Mouse (Mus musculus): ENCODE results near the gene Apoe. TPM values are rescaled to one million over a fixed set of nuclear protein-coding genes. Genes with fewer than 3 reads are reported as not detected.
A peak's percentile ranks its signal among the peaks of the same experiment; 100 is the strongest.

Apoe gene
- polyA plus RNA-seq, 1 experiment from 2014 or later: 523 TPM

GRCm38 (mm10) chr7:19713196-19713595 lies 14.2 kb upstream of the Apoe start:
- H3K27ac ChIP-seq: no peak overlapping the region
- peaks cover 66% of the 10 kb centered on the region for H3K36me3 ChIP-seq
- H3K4me1 ChIP-seq: peaks cover 21% of the 10 kb centered on the region
- H3K27me3 ChIP-seq (ENCODE audit: insufficient read depth, poor library complexity, severe bottlenecking): no peaks in the 10 kb centered on the region
- DNase-seq (ENCODE audit: low spot score): no peak
- WGBS: 50% methylated on average over 4 of the region's 4 CpGs
- H3K4me3 ChIP-seq: no peak overlapping the region
- no peaks in the 10 kb centered on the region for H3K9me3 ChIP-seq

- DNase-seq (ENCODE audit: low spot score): no peak
- no peaks in the 10 kb centered on the region for H3K27me3 ChIP-seq (ENCODE audit: insufficient read depth, poor library complexity, severe bottlenecking)
- H3K4me1 ChIP-seq: peaks cover 21% of the 10 kb centered on the region
- WGBS: 80% methylated on average over 4 of the region's 4 CpGs
- peaks cover 69% of the 10 kb centered on the region for H3K36me3 ChIP-seq
- H3K27ac ChIP-seq: no peak overlapping the region
- no peak overlapping the region for H3K4me3 ChIP-seq
- H3K9me3 ChIP-seq: no peaks in the 10 kb centered on the region
These were observed 13.4 kb upstream of the Apoe start for GRCm38 (mm10) chr7:19712414-19712813.

DNA sequence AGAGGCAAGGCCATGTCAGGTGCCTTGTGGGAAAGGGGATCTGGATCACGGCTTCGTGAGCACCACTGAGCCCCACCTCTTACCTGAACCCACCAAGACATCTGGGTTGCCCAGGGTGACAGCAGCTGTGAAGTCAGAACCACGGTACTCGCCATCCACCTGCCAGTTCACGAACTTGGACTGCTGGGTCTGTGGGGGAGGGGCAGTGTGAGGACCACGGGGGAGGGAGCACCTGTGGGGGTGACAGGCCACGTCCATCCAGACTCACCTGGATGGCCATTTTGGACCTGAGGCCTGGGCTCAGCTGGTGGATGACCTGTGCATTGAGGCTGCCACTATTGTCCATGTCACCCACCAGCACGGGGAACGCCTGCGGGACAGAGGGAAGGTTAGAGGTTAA lies 11.7 kb upstream of the Apoe start:
- Histone ChIP-seq H3K36me3 (peaks cover 76% of the 10 kb centered on the region), H3K4me1 (peaks cover 15% of the 10 kb centered on the region), H3K9me3 (no peaks in the 10 kb centered on the region), H3K27me3 (ENCODE audit: insufficient read depth, poor library complexity, severe bottlenecking) (no peaks in the 10 kb centered on the region), H3K27ac (no peak overlapping the region), H3K4me3 (no peak overlapping the region)
- no peak for DNase-seq (ENCODE audit: low spot score)
- WGBS: 95% methylated on average over 10 of the region's 10 CpGs

DNA sequence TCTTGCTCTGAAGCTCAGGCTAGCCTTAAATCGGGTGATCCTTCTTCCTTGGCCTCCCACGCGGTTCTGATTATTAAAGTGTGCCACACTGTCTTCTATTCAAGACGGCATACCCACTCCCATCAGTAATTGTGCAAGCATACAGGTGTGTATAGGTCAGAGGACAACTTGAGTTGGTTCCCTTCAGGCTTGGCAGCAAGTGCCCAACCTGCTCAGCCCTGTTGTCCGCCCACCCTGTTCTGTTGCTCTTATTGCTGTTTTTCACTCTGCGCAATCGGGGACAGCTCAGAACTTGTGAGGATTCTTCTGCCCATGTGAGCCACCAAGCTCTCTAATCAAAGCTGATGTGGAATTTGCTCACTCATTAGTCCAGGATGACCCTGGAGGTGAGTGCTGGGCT lies 6.3 kb upstream of the Apoe start:
- Histone ChIP-seq H3K4me3 (no peak overlapping the region), H3K4me1 (peaks cover 15% of the 10 kb centered on the region), H3K9me3 (no peaks in the 10 kb centered on the region), H3K36me3 (peaks cover 80% of the 10 kb centered on the region), H3K27me3 (ENCODE audit: insufficient read depth, poor library complexity, severe bottlenecking) (no peaks in the 10 kb centered on the region), H3K27ac (no peak overlapping the region)
- DNase-seq (ENCODE audit: low spot score): no peak
- 94% methylated on average over 7 of the region's 7 CpGs for WGBS

DNA sequence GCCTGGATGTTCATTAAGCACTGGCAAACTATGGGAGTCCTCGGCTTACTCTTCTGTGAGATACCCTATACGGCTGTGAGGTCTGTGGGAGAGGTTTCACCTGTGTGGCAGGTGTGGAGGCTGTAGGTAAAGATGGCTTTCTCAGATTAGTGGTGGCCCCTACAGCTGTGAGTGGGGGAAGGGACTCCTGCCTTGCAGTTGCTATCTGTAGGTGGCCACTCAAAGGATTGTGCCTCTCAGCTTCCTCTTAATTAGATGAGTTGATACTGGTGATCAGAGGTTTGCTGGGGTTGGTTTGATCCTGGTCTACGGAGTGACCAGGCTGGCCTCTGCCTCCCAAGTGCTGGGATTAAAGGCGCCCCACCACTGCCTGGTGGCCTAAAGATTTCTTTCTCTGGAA lies 5.5 kb upstream of the Apoe start:
- no peaks in the 10 kb centered on the region for H3K27me3 ChIP-seq (ENCODE audit: insufficient read depth, poor library complexity, severe bottlenecking)
- no peak overlapping the region for H3K27ac ChIP-seq
- no peaks in the 10 kb centered on the region for H3K9me3 ChIP-seq
- H3K4me1 ChIP-seq: peaks cover 19% of the 10 kb centered on the region
- peaks cover 73% of the 10 kb centered on the region for H3K36me3 ChIP-seq
- WGBS: 90% methylated on average over 4 of the region's 4 CpGs
- no peak for DNase-seq (ENCODE audit: low spot score)
- no peak overlapping the region for H3K4me3 ChIP-seq

- no peak overlapping the region for H3K4me3 ChIP-seq
- peak; percentile 75 for DNase-seq (ENCODE audit: low spot score)
- no peaks in the 10 kb centered on the region for H3K27me3 ChIP-seq (ENCODE audit: insufficient read depth, poor library complexity, severe bottlenecking)
- peaks cover 29% of the 10 kb centered on the region for H3K4me1 ChIP-seq
- no peaks in the 10 kb centered on the region for H3K9me3 ChIP-seq
- no peak overlapping the region for H3K27ac ChIP-seq
- H3K36me3 ChIP-seq: peaks cover 60% of the 10 kb centered on the region
- WGBS: 89% methylated on average over 16 of the region's 16 CpGs
These were observed 4.0 kb upstream of the Apoe start for GRCm38 (mm10) chr7:19702859-19703555.

DNA sequence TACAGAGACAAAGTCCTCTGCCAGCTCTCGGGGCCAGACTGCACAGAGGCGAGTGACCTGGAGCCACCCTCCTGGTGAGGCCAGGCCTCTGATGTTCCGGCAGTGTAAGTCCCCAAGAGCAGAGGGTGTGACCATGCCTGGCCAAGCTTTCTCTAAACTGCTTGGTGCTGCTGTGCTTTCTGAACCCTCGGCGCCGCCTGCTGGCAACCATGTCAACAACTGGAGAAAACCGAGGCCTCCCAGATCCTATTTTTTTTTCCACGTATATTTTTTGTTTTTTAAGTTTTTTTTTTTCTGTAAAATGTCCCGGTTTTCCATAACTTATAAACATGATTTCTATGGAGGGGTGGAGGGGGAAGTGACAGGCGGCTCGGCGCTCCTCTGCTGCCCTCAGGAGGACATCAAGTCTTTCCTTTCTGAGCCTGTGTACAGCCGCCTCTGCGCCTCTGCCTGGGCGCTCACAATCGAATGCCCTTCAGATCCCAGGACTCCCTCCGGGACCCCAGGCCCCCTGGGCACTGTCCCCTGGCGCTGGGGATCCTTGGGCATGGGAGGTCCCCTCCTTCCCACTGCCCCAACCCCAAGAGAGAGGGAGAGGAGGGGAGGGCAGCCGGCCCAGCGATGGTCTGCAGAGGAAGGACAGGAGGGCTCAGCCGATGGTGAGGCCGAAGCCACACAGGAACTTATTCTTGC lies 2.2 kb upstream of the Apoe start:
- peaks cover 32% of the 10 kb centered on the region for H3K4me1 ChIP-seq
- peak overlapping the region; percentile 72 for H3K27ac ChIP-seq
- H3K36me3 ChIP-seq: peaks cover 55% of the 10 kb centered on the region
- peak overlapping the region; percentile 10; the same call in 1 of the 2 replicates for H3K4me3 ChIP-seq
- H3K27me3 ChIP-seq (ENCODE audit: insufficient read depth, poor library complexity, severe bottlenecking): no peaks in the 10 kb centered on the region
- no peaks in the 10 kb centered on the region for H3K9me3 ChIP-seq
- peak; percentile 91 for DNase-seq (ENCODE audit: low spot score)
- whole genome bisulfite sequencing: 28% methylated on average over 22 of the region's 22 CpGs

DNA sequence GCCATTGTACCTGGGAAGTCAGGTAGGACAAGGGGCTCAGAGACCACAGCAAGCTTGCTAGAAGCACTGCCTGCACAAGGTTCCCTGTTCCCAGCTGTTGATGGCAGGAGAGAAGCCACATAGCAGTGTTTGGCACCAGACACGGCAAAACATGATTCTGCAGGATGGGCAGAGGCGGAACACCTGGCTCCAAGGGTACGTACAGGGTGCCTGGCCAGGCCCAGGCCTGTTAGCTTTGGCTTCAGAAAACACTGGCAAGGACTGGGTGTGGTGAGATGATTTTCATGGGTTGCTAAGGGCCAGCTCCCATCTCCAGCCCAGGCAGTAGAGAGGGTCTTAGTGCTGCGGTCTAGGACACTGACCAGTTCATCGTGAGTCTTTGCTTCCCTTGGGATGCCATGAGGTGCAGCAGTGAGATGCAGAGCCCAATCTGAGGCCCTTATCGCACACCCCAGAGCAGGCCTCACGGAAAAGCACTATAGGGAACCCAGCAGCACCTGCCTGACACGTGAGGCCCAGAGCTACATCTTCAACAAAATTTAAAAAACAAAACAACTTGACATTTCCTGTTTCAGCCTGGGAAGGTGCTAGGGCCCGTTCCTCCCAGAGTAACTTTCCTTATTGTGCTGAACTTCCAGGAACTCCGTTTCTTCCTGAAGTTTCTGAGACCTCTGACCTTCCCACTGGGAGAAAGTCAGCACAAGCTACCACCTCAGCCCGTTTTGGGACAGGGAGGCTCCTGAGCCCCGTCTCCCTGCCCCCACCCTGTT lies 1.5 kb upstream of the Apoe start:
- DNase-seq (ENCODE audit: low spot score): peak; percentile 74
- peaks cover 39% of the 10 kb centered on the region for H3K4me1 ChIP-seq
- peak overlapping the region; percentile 65 for H3K27ac ChIP-seq
- H3K36me3 ChIP-seq: peaks cover 58% of the 10 kb centered on the region
- peak overlapping the region; percentile 10; the same call in 1 of the 2 replicates for H3K4me3 ChIP-seq
- 49% methylated on average over 12 of the region's 12 CpGs for WGBS
- H3K27me3 ChIP-seq (ENCODE audit: insufficient read depth, poor library complexity, severe bottlenecking): no peaks in the 10 kb centered on the region
- no peaks in the 10 kb centered on the region for H3K9me3 ChIP-seq

GRCm38 (mm10) chr7:19699827-19700148 lies 800 bp upstream of the Apoe start:
- no peak for DNase-seq (ENCODE audit: low spot score)
- Histone ChIP-seq H3K4me1 (peaks cover 46% of the 10 kb centered on the region), H3K36me3 (peaks cover 52% of the 10 kb centered on the region), H3K9me3 (no peaks in the 10 kb centered on the region), H3K27ac (no peak overlapping the region), H3K27me3 (ENCODE audit: insufficient read depth, poor library complexity, severe bottlenecking) (no peaks in the 10 kb centered on the region), H3K4me3 (peak overlapping the region; percentile 59; the same call in 1 of the 2 replicates)
- 74% methylated on average over 4 of the region's 4 CpGs for WGBS

DNA sequence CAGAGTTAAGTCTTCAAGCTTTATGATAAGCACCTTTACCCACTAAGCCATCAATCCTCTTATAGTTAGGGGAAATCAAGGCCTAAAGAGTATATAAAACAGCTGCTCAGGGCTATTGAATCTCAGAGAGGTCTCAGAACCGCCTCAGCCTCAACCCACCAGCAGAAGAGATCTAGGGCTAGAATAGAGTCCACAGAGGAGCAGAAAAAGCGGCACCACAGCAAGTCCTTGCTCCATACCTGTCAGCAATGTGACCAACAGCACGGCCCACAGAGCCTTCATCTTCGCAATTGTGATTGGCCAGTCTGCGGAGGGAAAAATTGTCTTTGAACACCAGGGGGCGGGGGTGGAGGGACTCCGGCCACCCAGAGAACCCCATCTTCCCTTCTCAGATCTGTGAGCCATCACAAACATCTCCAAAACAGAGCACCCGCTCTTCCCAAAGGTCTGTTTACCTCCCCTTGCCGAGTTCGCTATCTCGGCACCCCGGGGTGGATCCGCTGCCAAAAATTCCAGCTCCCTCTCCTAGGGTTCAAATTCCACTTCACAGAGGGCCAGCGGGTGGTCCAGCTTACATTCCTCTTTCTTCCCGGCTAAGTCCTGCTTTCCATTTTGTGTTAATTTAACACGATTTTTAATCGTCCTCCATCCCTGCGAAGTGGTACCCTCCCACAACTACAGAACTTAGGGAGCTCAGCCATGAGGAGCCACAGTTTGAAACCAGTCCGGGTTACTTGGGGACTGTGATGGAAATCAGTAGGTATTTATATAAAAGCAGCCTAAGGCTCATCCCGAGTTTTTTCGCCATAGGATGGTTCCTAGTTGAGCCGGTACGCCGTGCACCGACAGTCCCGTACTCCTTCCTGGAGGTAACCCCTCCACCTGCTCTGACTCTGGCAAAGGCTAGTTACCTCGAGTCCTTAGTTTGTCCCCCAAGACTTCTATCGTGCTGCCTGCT lies 760 bp downstream of the Apoe start:
- 1% methylated on average over 28 of the region's 28 CpGs for WGBS
- no peak for DNase-seq (ENCODE audit: low spot score)
- Histone ChIP-seq H3K27me3 (ENCODE audit: insufficient read depth, poor library complexity, severe bottlenecking) (no peaks in the 10 kb centered on the region), H3K4me3 (peak overlapping the region; percentile 59), H3K36me3 (peaks cover 38% of the 10 kb centered on the region), H3K4me1 (peaks cover 61% of the 10 kb centered on the region), H3K27ac (peak overlapping the region; percentile 79), H3K9me3 (no peaks in the 10 kb centered on the region)

DNA sequence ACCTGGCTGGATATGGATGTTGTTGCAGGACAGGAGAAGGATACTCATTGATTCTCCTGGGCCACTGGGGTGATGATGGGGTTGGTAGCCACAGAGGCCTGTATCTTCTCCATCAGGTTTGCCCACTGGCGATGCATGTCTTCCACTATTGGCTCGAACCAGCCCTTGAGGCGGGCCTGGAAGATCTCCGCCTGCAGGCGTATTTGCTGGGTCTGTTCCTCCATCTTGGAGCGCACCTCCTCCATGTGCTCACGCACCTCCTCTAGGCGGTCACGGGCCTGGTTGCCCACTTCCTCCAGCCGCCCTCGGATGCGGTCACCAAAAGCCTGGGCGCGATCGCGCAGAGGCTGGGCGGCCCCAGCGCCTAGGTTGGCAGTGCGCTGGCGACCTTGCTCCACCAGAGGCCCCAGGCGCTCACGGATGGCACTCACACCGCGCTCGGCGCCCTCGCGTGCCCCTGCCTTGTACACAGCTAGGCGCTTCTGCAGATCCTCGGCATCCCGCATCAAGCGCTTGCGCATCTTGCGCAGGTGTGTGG lies 2.6 kb downstream of the Apoe start:
- H3K27me3 ChIP-seq (ENCODE audit: insufficient read depth, poor library complexity, severe bottlenecking): no peaks in the 10 kb centered on the region
- DNase-seq (ENCODE audit: low spot score): peak; percentile 71
- 92% methylated on average over 34 of the region's 34 CpGs for WGBS
- H3K4me3 ChIP-seq: peak overlapping the region; percentile 59; the same call in 1 of the 2 replicates
- H3K27ac ChIP-seq: peak overlapping the region; percentile 11; the same call in 1 of the 2 replicates
- peaks cover 72% of the 10 kb centered on the region for H3K4me1 ChIP-seq
- H3K9me3 ChIP-seq: no peaks in the 10 kb centered on the region
- H3K36me3 ChIP-seq: peaks cover 20% of the 10 kb centered on the region

- no peak for DNase-seq (ENCODE audit: low spot score)
- no peak overlapping the region for H3K4me3 ChIP-seq
- 64% methylated on average over 6 of the region's 6 CpGs for WGBS
- H3K36me3 ChIP-seq: peaks cover 18% of the 10 kb centered on the region
- H3K27ac ChIP-seq: 0 out of 2 replicates have a peak overlapping the region, but pooled peaks have one; percentile 84
- H3K9me3 ChIP-seq: no peaks in the 10 kb centered on the region
- H3K27me3 ChIP-seq (ENCODE audit: insufficient read depth, poor library complexity, severe bottlenecking): no peaks in the 10 kb centered on the region
- peaks cover 70% of the 10 kb centered on the region for H3K4me1 ChIP-seq
These were observed 3.1 kb downstream of the Apoe start for GRCm38 (mm10) chr7:19695881-19696280.
